Mouse (Mus musculus) right cerebral cortex, postnatal 14 days (tissue): ENCODE results near the gene Tekt1.
"Not testable (repeated sequence)": the region's sequence is repeated elsewhere in the genome, so short reads cannot be mapped to it uniquely, and the experiment has no call there.

ENCODE experiments used
- DNase-seq: peaks from one replicate; pipeline ENCODE4 v3.0.0; 2022

Tekt1 gene

GRCm38 (mm10) chr11:72389407-72390142 lies 27.3 kb upstream of the Tekt1 start:
- DNase-seq: no peak

- no peak for DNase-seq
These were observed 25.9 kb upstream of the Tekt1 start for GRCm38 (mm10) chr11:72388113-72388529.

GRCm38 (mm10) chr11:72379351-72379750 lies 17.1 kb upstream of the Tekt1 start:
- no peak for DNase-seq

DNA sequence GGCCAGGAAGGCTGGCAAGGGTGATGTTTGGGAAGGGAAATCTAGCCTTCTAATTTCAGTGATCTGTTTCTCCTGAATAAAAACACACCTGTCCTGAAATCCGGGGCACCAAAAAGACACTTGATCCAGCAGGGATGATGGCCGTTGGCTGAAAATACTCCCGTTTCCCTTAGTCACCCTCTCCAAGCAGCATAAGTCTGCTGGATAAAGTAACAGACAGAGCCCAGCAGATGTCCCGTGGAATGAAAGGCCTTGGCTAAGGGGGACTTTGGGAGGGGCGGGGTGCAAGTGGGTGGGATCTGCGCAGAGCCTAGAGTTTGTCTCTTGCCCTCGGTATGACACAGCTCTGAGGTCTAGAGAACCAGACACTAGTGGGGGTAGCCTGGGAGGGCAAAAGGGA lies 16.0 kb upstream of the Tekt1 start:
- DNase-seq: no peak

DNA sequence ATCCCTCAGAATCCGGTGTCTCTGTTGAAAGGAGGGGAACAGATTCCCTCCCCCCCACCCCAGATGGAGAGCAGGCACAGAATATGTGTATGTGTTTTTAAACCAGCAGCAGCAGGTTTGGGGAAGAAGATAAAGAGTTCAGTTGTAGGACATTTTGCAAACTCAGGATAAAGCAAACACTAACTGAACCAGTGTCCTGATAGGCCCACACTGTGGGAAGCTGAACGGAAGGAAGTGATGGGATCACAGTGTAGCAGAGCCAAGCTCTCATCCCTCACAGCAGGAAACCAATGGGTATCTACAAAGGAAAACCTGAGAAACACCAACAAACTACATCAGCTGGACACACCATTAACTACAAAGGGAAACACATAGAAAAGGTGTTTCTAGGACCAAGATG lies 14.3 kb upstream of the Tekt1 start:
- no peak for DNase-seq

- DNase-seq: no peak
These were observed 7.8 kb upstream of the Tekt1 start for GRCm38 (mm10) chr11:72369904-72370672.

- DNase-seq: no peak
These were observed 5.9 kb upstream of the Tekt1 start for GRCm38 (mm10) chr11:72367934-72368674.

DNA sequence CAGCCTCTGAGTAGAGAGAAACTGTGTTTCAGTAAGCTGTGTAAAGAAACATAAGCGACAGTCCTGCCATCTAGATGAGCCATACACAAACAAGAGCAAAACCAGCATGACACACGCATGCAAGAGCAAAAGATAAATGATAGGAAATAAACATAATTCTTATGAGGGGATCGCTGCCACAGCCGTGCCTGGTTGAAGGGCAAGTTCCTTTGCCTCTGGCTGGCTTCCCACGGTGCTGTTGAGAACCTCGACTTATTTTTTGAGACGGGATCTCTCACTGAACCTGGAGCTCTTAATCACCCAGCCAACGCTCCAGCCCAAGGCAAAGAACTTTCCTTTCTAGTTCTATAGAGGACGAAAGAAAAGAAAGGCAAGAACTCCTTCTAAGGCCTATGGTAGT lies 3.9 kb upstream of the Tekt1 start:
- no peak for DNase-seq

DNA sequence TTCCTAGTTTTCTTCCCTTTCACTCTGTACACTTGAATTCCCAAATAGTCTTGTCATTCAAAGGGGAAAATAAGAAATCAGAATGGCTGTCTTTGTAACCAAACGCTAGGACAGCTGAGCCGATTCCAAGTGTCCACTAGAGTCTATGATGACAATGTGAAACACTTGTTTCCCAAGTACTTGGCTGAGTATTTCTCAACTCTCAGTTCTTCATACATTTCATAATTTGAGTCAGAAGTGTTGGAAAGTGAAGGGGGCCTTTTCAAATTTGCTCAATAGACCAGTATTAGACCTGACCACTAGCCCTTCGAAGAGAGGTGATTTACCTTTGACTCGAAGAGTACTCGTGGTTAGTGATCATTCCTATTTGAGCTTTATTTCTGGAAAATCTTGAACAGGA lies 2.3 kb upstream of the Tekt1 start:
- no peak for DNase-seq

DNA sequence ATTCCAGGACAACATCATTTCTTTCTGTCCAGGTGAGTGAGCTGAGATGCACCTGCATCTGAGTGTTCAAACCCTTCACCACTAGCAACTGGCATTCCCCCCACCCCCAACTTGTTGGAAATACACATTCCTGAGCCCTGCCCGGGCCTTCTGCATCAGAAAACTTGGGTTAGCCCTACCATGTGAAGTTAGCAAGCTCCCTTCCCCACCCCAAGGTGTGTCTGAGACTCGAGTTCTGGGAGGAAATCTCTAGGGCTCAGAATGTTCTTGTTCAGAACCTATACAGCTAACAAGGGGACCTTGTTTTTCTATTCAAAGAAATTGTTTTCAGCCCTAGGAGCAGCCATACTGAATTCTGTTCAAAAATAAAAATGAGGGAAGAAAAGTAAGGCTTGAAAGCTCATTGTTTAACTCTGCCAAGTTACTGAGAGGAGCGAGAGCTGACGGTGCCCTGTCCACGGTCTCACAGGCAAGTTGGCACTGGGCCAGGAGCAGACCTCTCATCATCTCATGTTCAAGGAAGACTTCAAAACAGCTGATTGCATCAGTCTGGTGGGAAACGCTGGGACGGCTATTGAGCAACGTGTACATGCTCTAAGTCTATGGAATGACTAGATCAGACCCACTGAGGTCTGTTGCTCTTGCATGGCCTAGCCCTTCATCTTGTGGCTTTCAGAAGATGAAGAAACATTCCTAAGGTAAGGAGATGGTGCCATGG lies 1.4 kb upstream of the Tekt1 start:
- DNase-seq: no peak

DNA sequence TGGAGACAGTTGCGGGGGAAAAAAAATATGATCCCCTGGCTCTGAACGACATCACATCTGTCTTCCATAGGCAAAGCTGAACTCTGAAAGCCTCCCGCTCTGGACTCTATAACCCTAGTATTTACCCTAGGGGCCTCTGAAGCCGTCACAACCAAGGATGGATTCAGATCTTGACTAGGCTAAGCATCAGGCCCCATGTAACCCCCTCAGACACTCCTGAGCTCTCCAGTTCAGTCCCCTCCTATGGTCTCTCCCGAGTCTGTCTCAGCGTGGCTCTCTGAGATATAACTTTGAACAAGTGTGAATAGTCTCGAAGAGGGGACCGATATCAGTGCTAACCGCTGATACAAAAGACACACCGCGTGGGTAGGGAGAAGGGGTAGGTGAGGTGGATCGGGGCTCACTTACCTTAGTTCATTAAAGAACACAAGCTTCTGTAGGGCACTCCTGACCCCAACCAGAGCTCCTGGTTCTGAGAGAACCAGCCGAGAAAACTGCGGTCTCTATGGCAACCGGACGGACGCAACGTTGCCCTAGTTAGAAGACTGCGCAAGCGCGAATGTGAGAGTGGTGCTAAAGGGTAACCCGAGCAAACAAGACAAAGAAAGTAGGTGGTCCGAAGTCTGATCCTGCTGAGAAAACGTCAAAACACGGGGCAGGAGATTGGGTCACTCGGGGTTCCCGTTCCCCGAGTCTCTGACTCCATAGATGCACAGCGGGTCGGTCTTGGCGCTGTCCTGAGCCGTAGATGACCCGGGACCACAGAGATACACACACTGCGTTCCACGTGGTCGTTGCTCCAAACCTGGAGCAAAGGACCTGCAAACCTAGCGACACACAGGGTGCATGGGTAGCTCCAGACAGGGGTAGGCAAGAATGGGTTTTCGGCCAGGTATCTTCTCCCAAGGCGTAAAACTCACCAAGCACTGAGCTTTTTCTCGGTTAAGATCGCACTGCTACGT lies 576 bp downstream of the Tekt1 start:
- DNase-seq: peak; percentile 75

DNA sequence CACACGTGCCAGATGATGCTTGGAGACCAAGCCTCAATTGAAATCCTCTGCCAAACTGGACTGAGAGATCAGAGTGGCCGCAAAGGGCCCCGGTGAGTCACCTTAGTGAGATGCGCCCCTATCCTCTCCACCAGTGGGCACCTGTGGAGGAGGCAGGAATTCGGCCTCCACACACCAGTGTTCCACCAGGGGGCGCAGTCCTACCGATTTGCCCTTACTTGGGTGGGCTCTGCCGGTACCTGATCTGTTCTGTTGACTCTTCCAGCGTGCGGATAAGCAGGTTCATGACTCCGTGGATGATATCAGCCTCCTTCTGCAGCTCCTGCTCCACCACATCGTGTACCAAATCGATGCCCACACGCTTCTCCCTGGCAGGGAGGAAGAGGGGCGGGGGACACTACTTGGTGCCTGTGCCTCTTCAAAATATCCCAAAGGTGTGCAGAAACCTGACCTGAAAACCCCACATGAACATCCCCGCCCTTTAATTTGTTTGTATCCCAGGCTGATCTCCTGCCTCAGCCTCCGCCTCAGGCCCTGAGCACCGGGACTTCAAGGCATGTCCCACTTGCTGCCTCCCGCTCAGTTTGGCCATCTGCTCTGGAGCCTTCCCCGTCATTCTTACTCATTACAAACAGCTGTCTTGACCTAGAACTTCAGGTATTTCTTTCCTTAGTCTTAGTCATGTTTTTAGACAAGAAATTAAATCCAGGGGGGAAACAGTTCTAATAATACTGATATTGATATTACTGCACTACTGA lies 7.1 kb downstream of the Tekt1 start:
- DNase-seq: peak; percentile 78

GRCm38 (mm10) chr11:72353186-72353585 lies 9.1 kb downstream of the Tekt1 start:
- no peak for DNase-seq

DNA sequence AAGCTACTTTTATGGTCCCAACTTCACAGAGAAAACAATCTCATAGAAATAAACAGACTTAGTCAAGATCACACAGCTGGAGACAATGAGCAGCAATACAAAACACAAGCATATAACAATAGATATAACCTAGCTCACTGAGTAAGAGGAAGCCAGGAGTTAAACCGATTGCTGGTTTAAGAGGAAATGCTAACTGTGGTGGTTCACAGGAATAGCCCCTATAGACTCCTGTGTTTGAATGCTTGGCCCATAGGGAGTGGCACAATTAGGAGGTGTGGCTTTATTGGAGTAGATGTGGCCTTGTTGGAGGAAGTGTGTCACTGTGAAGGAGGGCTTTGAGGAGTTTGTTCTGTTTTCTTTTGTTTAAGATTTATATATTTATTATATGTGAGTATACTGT lies 10.0 kb downstream of the Tekt1 start:
- DNase-seq: no peak

- no peak for DNase-seq
These were observed 12.6 kb downstream of the Tekt1 start for GRCm38 (mm10) chr11:72349652-72350051.

DNA sequence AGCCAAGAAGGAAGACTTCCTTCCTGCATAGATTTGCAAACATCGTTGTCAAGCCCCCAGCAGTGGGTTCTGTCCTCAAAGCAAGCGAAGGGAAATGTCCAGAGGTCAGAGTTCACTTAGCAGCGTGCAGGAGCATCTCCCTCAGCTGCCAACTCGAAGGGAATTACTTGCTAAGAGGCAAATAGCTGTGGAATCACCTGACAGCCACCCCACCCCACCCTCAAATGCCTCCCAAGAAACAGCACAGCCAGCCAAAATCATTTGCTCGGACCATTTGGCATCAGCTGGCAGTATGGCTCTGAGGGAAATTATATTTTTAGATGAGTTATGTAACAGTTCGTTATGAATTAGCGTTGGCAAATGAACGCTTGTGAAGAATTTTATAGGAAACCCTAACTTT lies 13.2 kb downstream of the Tekt1 start:
- DNase-seq: no peak

DNA sequence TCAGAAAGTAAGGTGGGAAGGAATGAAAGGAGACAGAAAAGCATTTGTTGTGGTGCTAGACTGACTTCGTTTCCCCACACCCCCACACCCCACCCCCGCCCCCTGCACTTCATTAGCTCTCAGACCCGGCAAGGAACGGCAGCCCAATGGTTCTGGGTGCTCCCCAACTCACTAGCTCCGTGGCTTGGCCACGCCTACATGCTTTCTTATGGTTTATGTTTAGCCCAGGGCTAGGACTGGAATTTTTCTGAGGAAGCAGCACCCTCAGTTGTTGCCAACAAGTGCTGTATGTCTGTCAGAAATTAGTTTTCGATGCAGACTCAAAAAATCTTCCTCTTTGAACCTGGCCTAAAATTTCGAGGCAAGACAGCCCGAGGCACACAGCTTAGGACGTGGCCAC lies 13.7 kb downstream of the Tekt1 start:
- DNase-seq: no peak

DNA sequence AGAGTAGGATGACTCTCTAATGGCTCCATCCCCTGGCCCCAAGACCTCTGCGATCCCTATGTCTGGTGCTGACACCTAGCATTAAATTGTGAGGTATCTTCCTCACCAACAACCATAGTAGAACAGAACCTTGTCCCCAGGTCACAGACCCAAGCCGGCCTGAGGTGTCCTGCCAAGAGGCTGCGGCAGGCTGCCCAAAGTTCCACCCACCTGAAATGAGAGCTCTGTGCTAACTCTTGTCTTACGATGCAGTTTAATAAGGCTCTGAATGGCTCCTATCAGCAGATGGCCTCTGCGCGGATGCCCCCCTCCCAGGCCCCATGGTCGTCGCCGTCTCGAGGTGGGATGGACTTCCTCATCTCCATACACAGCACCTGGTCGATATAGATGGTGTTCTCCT lies 17.8 kb downstream of the Tekt1 start:
- DNase-seq: no peak

GRCm38 (mm10) chr11:72343904-72344303 lies 18.3 kb downstream of the Tekt1 start:
- peak; percentile 75 for DNase-seq

GRCm38 (mm10) chr11:72343238-72343625 lies 19.0 kb downstream of the Tekt1 start:
- DNase-seq: not testable (repeated sequence)
